Mouse (Mus musculus) CH12.LX (cell line): Measurements from ENCODE around the gene Aspscr1. TPM values are rescaled to one million over a fixed set of nuclear protein-coding genes. Genes with fewer than 3 reads are reported as not detected.

ENCODE experiments used
- DNase-seq: peaks from one replicate; pipeline ENCODE4 v3.0.0-alpha.2; 2013; ENCODE audit errors: extremely low read depth
- H3K27ac ChIP-seq: 2 replicates; pipeline ENCODE4 v1.5.1; 2012; ENCODE audit warnings: low read depth, mild to moderate bottlenecking, control low read depth, moderate library complexity; ENCODE audit not compliant: insufficient read depth
- H3K27me3 ChIP-seq: replicated peaks from 2 replicates; pipeline ENCODE3; 2012; ENCODE audit warnings: inconsistent platforms
- H3K36me3 ChIP-seq, 2 experiments: replicated peaks in 1 of 2; 2 replicates each; pipeline versions ENCODE3 to v1.6.1; 2012; ENCODE audit warnings: inconsistent platforms in 1 of 2, low read length in 1 of 2, mild to moderate bottlenecking in 1 of 2, mixed read lengths in 1 of 2, moderate library complexity in 1 of 2; ENCODE audit not compliant: control insufficient read depth in 1 of 2, insufficient read depth in 1 of 2
- H3K4me1 ChIP-seq, 2 experiments: 2 replicates each; pipeline ENCODE4 v1.6.1; 2012; ENCODE audit warnings: inconsistent platforms in 1 of 2, moderate library complexity in 1 of 2; ENCODE audit not compliant: insufficient read depth in 2 of 2, control insufficient read depth in 1 of 2
- H3K4me2 ChIP-seq: 2 replicates; pipeline ENCODE4 v1.6.1; 2012; ENCODE audit warnings: low read depth, mild to moderate bottlenecking, control low read depth; ENCODE audit not compliant: poor library complexity, insufficient read depth, severe bottlenecking
- H3K4me3 ChIP-seq, 3 experiments: fragments of 150-350 bp in 1 of 3; sonication (generic) in 1 of 3; replicated peaks in 1 of 3; 2 replicates each; pipeline versions ENCODE3 to v1.5.1; 2011 to 2012; ENCODE audit warnings: low read depth in 2 of 3, low read length in 2 of 3, mild to moderate bottlenecking in 2 of 3, moderate library complexity in 2 of 3, control low read depth in 1 of 3, improper control_type of control experiment in 1 of 3, inconsistent platforms in 1 of 3, mixed read lengths in 1 of 3; ENCODE audit not compliant: poor library complexity in 1 of 3
- H3K79me2 ChIP-seq: replicated peaks from 2 replicates; pipeline ENCODE4 v1.6.1; 2012; ENCODE audit warnings: mild to moderate bottlenecking, moderate library complexity; ENCODE audit not compliant: control insufficient read depth, poor library complexity, insufficient read depth, severe bottlenecking; ENCODE audit errors: extremely low read depth
- H3K9ac ChIP-seq: 2 replicates; pipeline ENCODE4 v1.6.1; 2012; ENCODE audit warnings: low read depth, mild to moderate bottlenecking, control low read depth, moderate library complexity; ENCODE audit not compliant: insufficient read depth
- H3K9me3 ChIP-seq: replicated peaks from 2 replicates; pipeline ENCODE3; 2012; ENCODE audit warnings: low read length, inconsistent platforms, mixed read lengths
- CHD2 ChIP-seq: IDR thresholded peaks from 2 replicates; pipeline ENCODE4 v1.6.1; 2011; ENCODE audit warnings: low read length, improper control_type of control experiment
- ELF1 ChIP-seq: IDR thresholded peaks from 2 replicates; pipeline ENCODE4 v1.6.1; 2014; ENCODE audit warnings: low read depth, mild to moderate bottlenecking, inconsistent platforms, low read length, improper control_type of control experiment
- EP300 ChIP-seq: IDR thresholded peaks from 2 replicates; pipeline ENCODE4 v1.6.1; 2011; ENCODE audit warnings: low read length, improper control_type of control experiment
- ETS1 ChIP-seq: conservative IDR thresholded peaks from 2 replicates; pipeline ENCODE4 v1.6.1; 2012; ENCODE audit warnings: low read depth, mild to moderate bottlenecking, inconsistent platforms, low read length, improper control_type of control experiment, moderate library complexity
- JUN ChIP-seq: IDR thresholded peaks from 2 replicates; pipeline ENCODE4 v1.6.1; 2011; ENCODE audit warnings: low read depth, mild to moderate bottlenecking, low read length, improper control_type of control experiment, moderate library complexity; ENCODE audit not compliant: insufficient read depth
- JUND ChIP-seq: conservative IDR thresholded peaks from 2 replicates; pipeline ENCODE4 v1.6.1; 2011; ENCODE audit warnings: low read depth, low read length, improper control_type of control experiment
- MAX ChIP-seq: IDR thresholded peaks from 2 replicates; pipeline ENCODE4 v1.6.1; 2011; ENCODE audit warnings: low read length, improper control_type of control experiment
- MAZ ChIP-seq: IDR thresholded peaks from 2 replicates; pipeline ENCODE4 v1.6.1; 2012; ENCODE audit warnings: low read depth, mild to moderate bottlenecking, inconsistent platforms, low read length, improper control_type of control experiment, moderate library complexity
- PAX5 ChIP-seq: IDR thresholded peaks from 2 replicates; pipeline ENCODE4 v1.6.1; 2012; ENCODE audit warnings: low read length, inconsistent platforms, mixed read lengths
- POLR2A ChIP-seq: IDR thresholded peaks from 2 replicates; pipeline ENCODE4 v1.6.1; 2011; ENCODE audit warnings: low read depth, mild to moderate bottlenecking, improper control_type of control experiment, low read length
- POLR2AphosphoS2 ChIP-seq: IDR thresholded peaks from 2 replicates; pipeline ENCODE4 v1.6.1; 2011; ENCODE audit warnings: low read depth, low read length, improper control_type of control experiment
- TBP ChIP-seq: conservative IDR thresholded peaks from 2 replicates; pipeline ENCODE4 v1.6.1; 2011; ENCODE audit warnings: low read depth, low read length, improper control_type of control experiment
- TCF12 ChIP-seq: IDR thresholded peaks from 2 replicates; pipeline ENCODE4 v1.6.1; 2014; ENCODE audit warnings: low read depth, mild to moderate bottlenecking, inconsistent platforms, low read length, improper control_type of control experiment
- USF1 ChIP-seq: IDR thresholded peaks from 2 replicates; pipeline ENCODE4 v1.6.1; 2014; ENCODE audit warnings: low read depth, mild to moderate bottlenecking, inconsistent platforms, low read length, improper control_type of control experiment
- ZKSCAN1 ChIP-seq: IDR thresholded peaks from 2 replicates; pipeline ENCODE4 v1.6.1; 2012; ENCODE audit warnings: low read depth, inconsistent platforms, low read length, improper control_type of control experiment, borderline replicate concordance
- ZNF384 ChIP-seq: IDR thresholded peaks from 2 replicates; pipeline ENCODE4 v1.6.1; 2012; ENCODE audit warnings: low read depth, low read length, improper control_type of control experiment, inconsistent platforms
- dilution Hi-C: fragments of 300-500 bp; cut with MboI; formaldehyde crosslinking; loops from 2 replicates; pipeline ENCODE4 v1.14.3; 2020; ENCODE audit warnings: low sequenced_read_pairs; ENCODE audit not compliant: extremely low pct_unique_long_range_greater_than_20kb, extremely low pct_ligation_motif_present
- in situ Hi-C: fragments of 300-500 bp; cut with MboI; formaldehyde crosslinking; loops from 3 replicates; pipeline ENCODE4 v1.14.3; 2019; ENCODE audit warnings: low sequenced_read_pairs, low pct_ligation_motif_present, low pct_unique_long_range_greater_than_20kb, mixed read lengths
- polyA plus RNA-seq: library from polyadenylated mRNA; unstranded; fragments of >175 nt; gene quantifications from 2 replicates; pipeline ENCODE4 v1.2.1, GENCODE M21; 2012; ENCODE audit warnings: low read depth; ENCODE audit not compliant: insufficient read length
- total RNA-seq, 2 experiments: library from RNA; depleted of rRNA; stranded (reverse); fragments of 300-350 nt in 1 of 2; fragments of >200 nt in 1 of 2; gene quantifications; 2 replicates each; pipeline ENCODE4 v1.2.3; 2012 to 2014

Gene Aspscr1
- total and polyA plus RNA-seq, 3 experiments = 27.3 to 69.9 (median 34.1) TPM

- dilution Hi-C loops (no loop called here), in situ Hi-C loops (no loop called here)
- peak; percentile 20; the same call in 1 of the 2 replicates for TF ChIP-seq POLR2A
- no peak for TF ChIP-seq POLR2AphosphoS2
- TF ChIP-seq EP300 = no peak
- peaks cover 7% of the 10 kb centered on the region for H3K9me3 ChIP-seq
- H3K27ac ChIP-seq = no peak overlapping the region
- no peak overlapping the region for H3K4me3 ChIP-seq
- H3K4me1 ChIP-seq = peaks cover 5% of the 10 kb centered on the region in 2 experiments
- H3K9ac ChIP-seq = no peak overlapping the region
- no peaks in the 10 kb centered on the region for H3K79me2 ChIP-seq
- no peak for DNase-seq
- peaks cover 2% of the 10 kb centered on the region for H3K27me3 ChIP-seq
- no peak overlapping the region for H3K4me2 ChIP-seq
- H3K36me3 ChIP-seq = peaks cover 52 to 78% of the 10 kb centered on the region in 2 experiments
These were observed 50.1 kb downstream of the Aspscr1 start for GRCm38 (mm10) chr11:120722761-120723382.

GRCm38 (mm10) chr11:120723509-120723908, 50.7 kb downstream of the Aspscr1 start:
- no peak for TF ChIP-seq USF1
- TF ChIP-seq CHD2 = no peak
- TF ChIP-seq ETS1 = no peak
- TF ChIP-seq EP300 = no peak
- TF ChIP-seq TCF12 = no peak
- no peak for TF ChIP-seq JUN
- TF ChIP-seq ZKSCAN1 = no peak
- TF ChIP-seq JUND = no peak
- TF ChIP-seq PAX5 = no peak
- no peak for TF ChIP-seq MAZ
- TF ChIP-seq ELF1 = no peak
- no peak for TF ChIP-seq TBP
- TF ChIP-seq MAX = no peak
- no peak for TF ChIP-seq ZNF384
- H3K36me3 ChIP-seq = peaks cover 46 to 71% of the 10 kb centered on the region in 2 experiments
- H3K4me2 ChIP-seq = no peak overlapping the region
- peaks cover 5% of the 10 kb centered on the region in 2 experiments for H3K4me1 ChIP-seq
- in situ Hi-C loops = no loop called here
- H3K9me3 ChIP-seq = peaks cover 7% of the 10 kb centered on the region
- no peak overlapping the region for H3K9ac ChIP-seq
- no peak for DNase-seq
- H3K27me3 ChIP-seq = peaks cover 8% of the 10 kb centered on the region
- no peak overlapping the region for H3K4me3 ChIP-seq
- no peaks in the 10 kb centered on the region for H3K79me2 ChIP-seq
- no peak overlapping the region for H3K27ac ChIP-seq
- dilution Hi-C loops = no loop called here
